Comparison of ENCODE assay signal across 11 mouse cellular contexts in the genomic region with DNA sequence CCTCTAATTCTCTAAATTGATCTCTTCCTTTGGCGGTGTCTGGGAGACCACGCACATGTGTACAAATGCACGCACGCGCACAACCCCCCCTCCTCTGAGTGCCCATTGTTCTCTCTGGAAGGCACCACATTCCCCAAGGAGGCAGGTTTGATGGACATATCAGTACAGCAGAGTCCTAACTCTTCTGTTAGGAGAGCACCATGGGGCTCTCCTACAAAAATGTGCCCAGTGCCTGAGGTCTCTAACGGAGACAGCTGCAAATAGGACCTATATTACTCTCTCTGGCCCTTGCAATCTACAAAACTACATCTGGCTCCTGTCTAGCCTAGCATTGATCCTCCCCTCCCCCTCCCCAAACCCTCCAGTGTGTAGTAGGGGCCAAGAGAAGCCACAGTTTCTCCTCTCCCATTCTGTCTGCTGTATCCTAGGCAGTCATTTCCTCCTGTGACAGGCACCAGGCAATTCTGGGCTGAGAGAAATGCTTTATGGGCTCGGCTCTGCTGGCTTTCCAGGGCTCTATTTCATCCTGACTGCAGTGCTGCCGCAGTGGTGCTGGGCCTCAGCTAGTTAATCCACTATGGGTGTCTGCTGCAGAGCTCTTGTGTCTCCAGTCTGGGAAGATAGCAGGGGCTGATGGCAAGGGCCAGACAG.
DNase-seq lines count a peak whose midpoint lies in the region; ATAC-seq lines count a peak whose summit lies in the region.
"Had no signal": no experiment of that assay in that cellular context is flagged by ENCODE, and none has a peak within 500 bp of the region (broad histone marks: within the 10 kb centered on the region; RNA-seq: fewer than 3 reads in every experiment).

No protein-coding gene starts in this region.

- H3K9ac ChIP-seq in kidney, embryonic 16.5 days (replicated peaks; ENCODE audit: low read length), result no peak overlapping the region
- 0 out of 2 replicates have a peak overlapping the region, but pooled peaks have one; percentile 29 for H3K9ac ChIP-seq in embryonic facial prominence, embryonic 11.5 days (replicated peaks; ENCODE audit: low read length)
- H3K9ac ChIP-seq in hindbrain, embryonic 16.5 days (ENCODE audit: low read depth, low read length), result peak overlapping the region; percentile 36
- H3K9ac ChIP-seq in neural tube, embryonic 11.5 days (ENCODE audit: low read length), result peak overlapping the region; percentile 37; the same call in 1 of the 2 replicates

- no peak overlapping the region for H3K4me2 ChIP-seq in kidney, embryonic 16.5 days (replicated peaks; ENCODE audit: low read depth, low read length)
- H3K4me2 ChIP-seq in embryonic facial prominence, embryonic 11.5 days (ENCODE audit: low read depth, low read length), result no peak overlapping the region
- no peak overlapping the region for H3K4me2 ChIP-seq in hindbrain, embryonic 16.5 days (ENCODE audit: low read length)
- H3K4me2 ChIP-seq in neural tube, embryonic 11.5 days (ENCODE audit: low read depth), result peak overlapping the region; percentile 13

- no peaks in the 10 kb centered on the region; the same call in 1 of the 2 replicates for H3K27me3 ChIP-seq in kidney, embryonic 16.5 days (ENCODE audit: insufficient read depth, low read length)
- no peaks in the 10 kb centered on the region for H3K27me3 ChIP-seq in embryonic facial prominence, embryonic 11.5 days (ENCODE audit: control insufficient read depth, insufficient read depth, low read length)
- H3K27me3 ChIP-seq in hindbrain, embryonic 16.5 days (replicated peaks; ENCODE audit: control insufficient read depth, insufficient read depth, low read length), result no peaks in the 10 kb centered on the region
- H3K27me3 ChIP-seq in neural tube, embryonic 11.5 days (ENCODE audit: control insufficient read depth, insufficient read depth, low read length), result no peaks in the 10 kb centered on the region

- peak overlapping the region; percentile 44; the same call in 1 of the 2 replicates for H3K27ac ChIP-seq in kidney, embryonic 16.5 days (ENCODE audit: low read length)
- peak overlapping the region; percentile 88 for H3K27ac ChIP-seq in embryonic facial prominence, embryonic 11.5 days (replicated peaks; ENCODE audit: low read depth, low read length)
- peak overlapping the region; percentile 87 for H3K27ac ChIP-seq in hindbrain, embryonic 16.5 days (ENCODE audit: low read depth, low read length)
- H3K27ac ChIP-seq in neural tube, embryonic 11.5 days (ENCODE audit: low read depth, low read length), result peak overlapping the region; percentile 96

- DNase-seq in kidney, adult 11 months, result no peak
- peak; percentile 74 for DNase-seq in embryonic facial prominence, embryonic 11.5 days (ENCODE audit: low spot score)
- DNase-seq in neural tube, embryonic 11.5 days (ENCODE audit: low spot score), result peak; percentile 77
- no peak for DNase-seq in left cerebral cortex, postnatal 14 days (ENCODE audit: low spot score in 2 of 2)
- no peak for DNase-seq in urinary bladder, adult 2 months (ENCODE audit: low spot score)
- DNase-seq in lung, postnatal 4 days, result no peak
- DNase-seq: lung, postnatal 36 days; right cerebral cortex, postnatal 14 days had no signal

- no peak overlapping the region for H3K4me3 ChIP-seq in kidney, embryonic 16.5 days (ENCODE audit: low read length)
- H3K4me3 ChIP-seq in embryonic facial prominence, embryonic 11.5 days (ENCODE audit: low read depth, low read length), result no peak overlapping the region
- no peak overlapping the region for H3K4me3 ChIP-seq in hindbrain, embryonic 16.5 days (ENCODE audit: low read length)
- H3K4me3 ChIP-seq in neural tube, embryonic 11.5 days (ENCODE audit: low read depth, low read length), result no peak overlapping the region
- H3K4me3 ChIP-seq: erythroblast, embryonic 14.5 days had no signal

- no peaks in the 10 kb centered on the region for H3K36me3 ChIP-seq in kidney, embryonic 16.5 days (ENCODE audit: insufficient read depth, low read length)
- no peaks in the 10 kb centered on the region for H3K36me3 ChIP-seq in embryonic facial prominence, embryonic 11.5 days (replicated peaks; ENCODE audit: control insufficient read depth, insufficient read depth, low read depth, low read length)
- H3K36me3 ChIP-seq in hindbrain, embryonic 16.5 days (ENCODE audit: control insufficient read depth, insufficient read depth, low read length), result no peaks in the 10 kb centered on the region
- no peaks in the 10 kb centered on the region for H3K36me3 ChIP-seq in neural tube, embryonic 11.5 days (ENCODE audit: control insufficient read depth, insufficient read depth, low read length)

- H3K4me1 ChIP-seq in kidney, embryonic 16.5 days (ENCODE audit: insufficient read depth, low read length), result peaks cover 39% of the 10 kb centered on the region
- peaks cover 7% of the 10 kb centered on the region for H3K4me1 ChIP-seq in embryonic facial prominence, embryonic 11.5 days (ENCODE audit: control insufficient read depth, insufficient read depth, low read length)
- peaks cover 34% of the 10 kb centered on the region for H3K4me1 ChIP-seq in hindbrain, embryonic 16.5 days (ENCODE audit: control insufficient read depth, insufficient read depth, low read depth, low read length)
- peaks cover 47% of the 10 kb centered on the region for H3K4me1 ChIP-seq in neural tube, embryonic 11.5 days (ENCODE audit: control insufficient read depth, insufficient read depth, low read length)

- WGBS in kidney, embryonic 16.5 days, result 46% methylated on average over 8 of the region's 8 CpGs
- WGBS in embryonic facial prominence, embryonic 11.5 days, result 14% methylated on average over 8 of the region's 8 CpGs
- WGBS in hindbrain, embryonic 16.5 days, result 9% methylated on average over 8 of the region's 8 CpGs
- WGBS in neural tube, embryonic 11.5 days, result 11% methylated on average over 8 of the region's 8 CpGs

- intact Hi-C loops in left cerebral cortex, postnatal 14 days (cut with DNase I), result no loop called here

- no peaks in the 10 kb centered on the region for H3K9me3 ChIP-seq in kidney, embryonic 16.5 days (ENCODE audit: low read length)
- no peaks in the 10 kb centered on the region for H3K9me3 ChIP-seq in embryonic facial prominence, embryonic 11.5 days (replicated peaks; ENCODE audit: control insufficient read depth, low read length)
- no peaks in the 10 kb centered on the region for H3K9me3 ChIP-seq in hindbrain, embryonic 16.5 days (ENCODE audit: control insufficient read depth, low read length)
- H3K9me3 ChIP-seq in neural tube, embryonic 11.5 days (ENCODE audit: control insufficient read depth, low read length), result no peaks in the 10 kb centered on the region

- ATAC-seq in kidney, embryonic 16.5 days (ENCODE audit: low FRiP score, low TSS enrichment), result 0 out of 2 replicates have a peak, but pooled peaks have one; percentile 35
- ATAC-seq in embryonic facial prominence, embryonic 11.5 days (replicated peaks; ENCODE audit: insufficient number of reproducible peaks, low FRiP score, low TSS enrichment, low read depth), result peak; percentile 50
- peak; percentile 66 for ATAC-seq in hindbrain, embryonic 16.5 days
- peak; percentile 82 for ATAC-seq in neural tube, embryonic 11.5 days (ENCODE audit: insufficient read depth, low FRiP score, low TSS enrichment)

Comparison
In these comparisons a context has a peak if more than half of its experiments do, and no peak if none do; other contexts are left out.
1. H3K27ac ChIP-seq: peak in every context shown above with its lines; median percentile 96 in neural tube, embryonic 11.5 days; 88 in embryonic facial prominence, embryonic 11.5 days; 87 in hindbrain, embryonic 16.5 days; 44 in kidney, embryonic 16.5 days.
2. DNase-seq: peak in embryonic facial prominence, embryonic 11.5 days (single experiment) and neural tube, embryonic 11.5 days (single experiment); none in kidney, adult 11 months (single experiment), left cerebral cortex, postnatal 14 days (0 of 2), urinary bladder, adult 2 months (single experiment) and lung, postnatal 4 days (0 of 2).
3. Peak in every context shown above with its lines, with median percentiles within 50 percentile points of each other: ATAC-seq.